Mouse (Mus musculus) right cerebral cortex, adult 2 months (tissue): Measurements from ENCODE around the gene Chrna1.

ENCODE experiments used
- DNase-seq, 2 experiments: peaks; one replicate each; pipeline ENCODE4 v3.0.0; 2021 to 2022; ENCODE audit warnings: low spot score in 2 of 2

Gene Chrna1

DNA sequence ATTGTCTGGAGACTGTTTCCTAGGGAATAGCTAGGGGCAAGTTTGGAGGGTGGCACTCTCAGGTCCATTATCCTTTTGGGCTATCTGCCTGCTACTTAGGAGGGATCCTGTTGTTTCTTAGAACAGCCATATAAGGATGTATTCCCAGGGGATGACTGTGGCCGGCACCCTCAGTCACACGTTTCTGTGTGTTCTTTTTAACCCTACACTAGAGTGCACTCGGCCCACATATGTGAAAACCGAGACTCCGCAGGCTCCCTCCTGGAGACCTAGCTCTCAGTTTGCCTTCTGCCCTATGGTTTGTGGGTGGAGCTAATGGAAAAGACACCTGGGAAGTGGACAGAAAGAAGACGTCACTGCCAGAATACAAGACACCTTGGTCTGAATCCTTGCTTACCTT lies 11.1 kb upstream of the Chrna1 start:
- DNase-seq = peak in 1 of 2 experiments; percentile 45

DNA sequence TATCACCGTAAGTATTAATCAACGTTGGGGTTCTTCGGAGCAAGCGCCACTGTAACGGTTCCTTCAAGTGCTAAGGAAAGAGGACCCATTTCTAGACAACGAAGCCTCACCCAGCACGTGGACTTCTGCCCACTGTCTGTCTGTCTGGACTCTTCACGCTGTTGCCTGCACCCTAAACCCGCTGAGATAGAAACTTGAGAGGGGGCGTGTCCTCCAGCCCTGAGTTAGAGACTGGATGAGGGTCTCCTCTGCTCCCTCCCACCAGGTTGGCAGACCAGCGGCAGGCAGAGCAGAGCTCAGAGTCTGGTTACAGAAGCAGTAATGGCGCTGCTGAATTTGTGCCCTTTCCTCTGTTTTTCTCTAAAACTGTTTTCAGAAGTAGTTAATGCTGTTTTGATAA lies 10.0 kb upstream of the Chrna1 start:
- no peak for DNase-seq

DNA sequence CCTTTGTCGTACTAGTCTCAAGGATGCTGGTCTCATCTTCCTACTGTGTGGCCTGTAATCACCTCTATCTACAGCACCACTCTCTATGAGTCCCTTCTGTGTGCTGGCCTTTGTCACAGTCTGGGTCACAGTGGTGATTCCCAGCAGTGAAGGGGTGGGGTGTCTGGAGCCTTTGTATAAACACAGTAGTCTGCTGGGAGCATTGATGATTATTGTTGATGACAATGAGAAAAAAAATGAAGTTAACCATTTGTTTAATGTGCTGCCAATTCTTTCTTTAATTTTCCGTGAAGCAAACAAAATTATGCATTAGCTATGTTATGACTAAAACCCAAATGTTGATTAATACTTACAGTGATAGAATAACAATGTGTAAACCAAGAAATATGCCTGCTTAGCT lies 8.8 kb upstream of the Chrna1 start:
- DNase-seq = no peak

DNA sequence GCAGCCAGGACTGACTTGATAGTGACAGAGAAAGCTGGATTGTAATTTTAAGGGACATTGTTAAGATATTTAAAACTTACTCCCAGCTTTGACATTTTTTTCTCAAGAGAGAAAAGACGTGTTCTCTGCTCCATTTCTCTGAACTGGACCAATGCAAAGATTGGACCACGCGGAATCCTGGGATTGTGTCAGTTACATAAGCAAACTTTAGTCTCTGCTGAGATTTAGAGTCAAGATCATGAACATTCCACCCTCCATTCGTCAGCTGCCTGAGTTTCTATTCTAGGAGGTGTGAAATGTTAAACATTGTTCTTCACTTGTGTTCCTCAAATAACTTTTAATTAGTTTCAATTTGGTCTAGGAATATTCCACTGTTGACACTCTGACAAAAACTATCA lies 7.0 kb upstream of the Chrna1 start:
- DNase-seq = peak in 1 of 2 experiments; percentile 54

DNA sequence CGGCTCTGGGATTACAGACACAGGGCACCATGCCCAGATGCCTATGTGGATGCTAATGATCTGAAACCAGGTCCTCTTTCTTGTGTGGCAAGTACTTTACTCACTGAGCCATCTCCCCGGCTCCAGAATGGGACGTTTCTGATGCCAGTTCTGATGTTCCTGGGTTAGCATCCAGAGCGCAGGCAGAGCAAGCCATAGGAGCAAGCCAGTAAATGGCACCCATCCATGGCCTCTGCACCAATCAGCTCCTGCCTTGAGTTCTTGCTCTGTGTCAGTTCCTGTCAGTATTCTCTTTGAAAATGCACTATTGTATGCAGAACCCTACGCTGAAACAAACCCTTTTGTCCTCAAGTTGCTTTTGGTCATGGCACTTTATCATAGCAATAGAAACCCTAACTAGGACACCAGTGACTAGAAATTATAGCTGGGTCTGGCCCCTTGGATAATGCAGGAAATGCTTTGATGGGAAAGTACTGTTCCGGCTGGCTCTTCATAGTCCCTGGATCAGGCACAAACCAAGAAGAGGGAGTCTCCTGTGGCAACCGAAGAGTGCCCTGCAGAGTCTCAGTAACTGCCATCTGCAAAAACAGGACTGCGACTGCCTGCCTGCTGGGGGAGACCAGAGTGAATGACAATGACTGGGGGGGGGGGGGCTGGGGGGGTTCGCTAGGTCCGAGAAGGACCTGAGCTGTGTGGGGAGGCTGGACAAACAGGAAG lies 6.4 kb upstream of the Chrna1 start:
- no peak for DNase-seq

DNA sequence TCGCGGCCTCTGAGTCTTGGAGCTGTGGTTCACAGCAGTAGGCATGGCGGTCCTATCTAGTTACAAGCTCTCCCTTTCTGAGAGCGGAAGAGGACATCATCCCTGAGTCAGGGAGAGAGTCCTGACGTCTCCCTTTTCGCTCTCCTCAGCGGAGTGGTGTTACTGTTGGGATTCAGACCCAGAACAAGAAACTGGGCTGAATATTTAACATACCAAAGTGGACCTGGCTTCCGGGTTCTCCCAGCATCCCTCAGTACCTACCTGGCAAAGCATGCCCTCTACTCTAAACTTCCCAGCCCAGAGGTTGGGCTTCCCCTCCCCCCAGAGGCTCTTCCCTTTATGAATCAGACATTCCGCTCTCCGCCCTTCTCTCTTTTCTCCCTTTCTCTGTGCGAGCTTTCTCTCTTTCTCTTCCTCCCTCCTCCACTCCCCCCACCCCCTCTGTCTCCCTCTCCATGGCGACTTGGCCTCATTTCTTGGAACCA lies 5.3 kb upstream of the Chrna1 start:
- peak in 1 of 2 experiments; percentile 48 for DNase-seq

DNA sequence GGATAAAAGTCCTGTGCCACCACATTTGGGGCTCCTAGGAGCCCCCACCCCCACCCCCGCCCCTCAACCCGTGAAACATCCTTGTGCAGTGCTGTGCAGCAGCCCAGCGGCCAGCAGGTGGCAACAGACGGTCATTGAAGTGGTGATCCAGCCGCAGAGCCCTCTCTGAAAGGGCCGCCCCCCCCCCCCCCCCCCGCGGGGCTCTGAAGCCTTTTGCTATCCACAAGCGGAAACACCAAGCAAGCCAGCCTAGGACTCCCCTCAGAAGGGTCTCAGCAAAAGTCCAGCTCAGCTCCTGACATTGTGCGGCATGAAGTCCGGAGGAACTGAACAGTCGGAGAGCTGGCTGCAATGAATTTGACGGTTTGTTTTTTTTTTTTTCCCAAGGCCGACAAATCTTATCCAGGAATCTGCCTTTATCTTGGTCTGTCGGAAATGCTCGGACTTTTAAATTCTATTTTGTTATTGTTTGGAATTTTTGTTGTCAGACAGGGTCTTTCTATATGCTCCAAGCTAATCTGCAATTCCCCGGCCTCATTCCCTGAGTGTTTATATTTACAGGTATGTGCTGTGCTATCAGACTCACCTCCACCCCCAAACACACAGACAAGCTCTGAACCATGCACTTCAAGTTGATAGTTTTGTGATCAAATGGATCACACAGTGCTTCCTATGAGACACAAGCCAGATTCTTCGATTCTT lies 4.7 kb upstream of the Chrna1 start:
- DNase-seq = peak; percentile 86 to 90

DNA sequence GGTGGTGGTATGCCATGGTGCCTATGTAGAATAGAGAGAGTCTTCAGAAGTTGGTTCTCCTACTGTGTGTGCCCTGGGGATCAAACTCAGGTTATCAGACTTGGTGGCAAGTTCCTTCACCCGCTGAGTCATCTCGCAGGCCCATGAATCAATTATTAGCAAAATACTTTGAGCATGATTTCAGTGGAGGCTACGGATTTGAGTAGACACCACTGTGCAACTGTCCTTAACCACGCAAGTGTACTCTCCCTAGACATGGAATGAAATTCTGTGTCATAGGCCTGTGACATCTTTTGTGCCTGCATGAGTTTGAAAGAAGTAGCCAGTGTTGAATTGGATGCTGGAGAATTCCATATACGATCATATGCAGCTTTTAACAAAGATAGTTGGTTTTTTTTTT lies 582 bp upstream of the Chrna1 start:
- no peak for DNase-seq

DNA sequence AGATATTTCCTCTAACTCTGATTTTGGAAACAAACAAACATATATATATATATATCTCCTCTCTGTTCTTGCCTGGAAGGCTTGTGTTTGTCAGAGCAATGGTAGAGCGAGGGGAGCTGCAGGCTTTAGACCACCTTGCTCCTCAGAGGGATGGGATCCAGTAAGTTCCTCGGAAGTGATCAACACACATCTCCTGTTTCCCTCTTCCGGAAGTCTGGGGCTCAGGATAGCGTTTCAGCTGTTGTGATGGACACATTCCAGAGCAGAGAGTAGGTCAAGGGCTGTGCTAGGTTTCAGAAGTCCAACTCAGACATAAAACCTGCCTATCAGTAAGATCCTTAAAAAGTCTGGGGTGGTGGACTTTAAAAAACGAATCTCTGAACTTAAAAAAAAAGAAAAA lies 970 bp downstream of the Chrna1 start:
- DNase-seq = no peak

DNA sequence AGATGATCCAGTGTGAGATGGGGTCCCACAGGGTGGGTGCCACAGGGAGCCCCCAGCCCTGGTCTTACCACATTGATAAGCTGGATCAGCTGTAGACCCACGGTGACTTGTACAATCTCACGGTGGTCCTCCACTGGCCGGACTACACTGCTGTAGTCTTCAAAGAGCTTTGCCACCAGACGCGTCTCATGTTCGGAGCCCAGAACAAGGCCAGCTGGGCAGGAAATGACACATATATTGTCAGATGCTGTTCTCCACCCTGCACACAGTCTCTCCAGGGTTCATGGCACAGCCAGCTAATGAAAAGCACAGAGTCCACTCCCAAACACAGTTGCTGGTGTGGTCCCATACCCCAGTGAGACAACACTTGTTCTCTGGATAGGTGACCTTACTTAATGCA lies 5.7 kb downstream of the Chrna1 start:
- no peak for DNase-seq

DNA sequence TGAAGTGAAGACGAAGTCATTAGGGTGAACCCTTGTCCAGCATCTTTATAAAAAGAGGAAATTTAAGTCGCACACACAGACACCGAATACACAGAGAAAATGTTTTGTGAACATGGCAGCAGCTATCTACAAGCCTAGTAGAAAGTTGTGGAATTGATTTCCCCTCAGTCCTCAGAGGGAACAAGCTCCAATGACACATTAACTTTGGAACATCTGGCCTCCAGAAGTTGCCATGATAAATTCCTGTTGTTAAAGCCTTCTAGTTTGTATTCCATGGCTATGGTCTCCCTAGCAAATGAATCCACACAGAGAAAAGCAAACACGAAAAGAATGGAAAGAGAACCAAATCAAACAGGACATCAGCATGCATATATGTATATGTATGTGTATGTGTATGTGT lies 6.6 kb downstream of the Chrna1 start:
- no peak for DNase-seq

DNA sequence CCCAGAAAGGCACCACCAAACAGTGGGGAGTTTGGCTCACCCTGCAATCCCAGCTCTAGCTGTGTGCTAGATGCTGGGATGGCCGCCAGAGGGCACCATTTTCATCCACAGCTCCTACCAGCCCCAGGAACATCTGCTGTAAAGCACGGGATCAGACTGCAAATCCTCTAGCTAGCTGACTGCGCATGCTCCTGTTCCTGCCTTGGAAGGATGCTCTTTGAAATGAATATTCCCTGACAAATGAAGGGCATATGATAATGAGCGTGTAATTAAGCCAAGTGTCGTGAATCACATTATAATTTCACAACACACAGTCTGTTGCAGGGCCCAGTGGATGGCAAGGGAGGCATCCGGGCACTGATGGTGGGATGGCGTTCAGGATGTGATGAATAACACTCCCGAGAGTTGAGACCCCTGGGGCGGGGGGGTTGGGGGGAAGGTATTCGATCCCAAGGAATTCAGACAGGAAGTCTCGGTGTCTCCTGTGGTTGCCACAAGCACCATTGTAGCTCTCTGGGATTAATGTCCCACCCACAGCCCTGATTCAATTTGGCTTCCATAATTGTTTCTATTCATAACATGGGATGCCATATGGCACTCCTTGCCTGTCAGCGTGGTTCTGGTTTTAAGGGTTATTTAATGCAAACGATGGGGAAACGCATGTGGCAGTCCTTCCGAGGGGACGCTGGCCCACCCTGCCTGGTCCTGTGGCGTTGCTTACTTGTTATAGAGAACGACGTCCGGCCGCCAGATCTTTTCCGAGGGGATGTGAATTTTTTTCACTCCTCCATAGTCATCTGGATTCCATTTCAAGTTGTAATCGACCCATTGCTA lies 7.4 kb downstream of the Chrna1 start:
- peak; percentile 89 to 90 for DNase-seq

DNA sequence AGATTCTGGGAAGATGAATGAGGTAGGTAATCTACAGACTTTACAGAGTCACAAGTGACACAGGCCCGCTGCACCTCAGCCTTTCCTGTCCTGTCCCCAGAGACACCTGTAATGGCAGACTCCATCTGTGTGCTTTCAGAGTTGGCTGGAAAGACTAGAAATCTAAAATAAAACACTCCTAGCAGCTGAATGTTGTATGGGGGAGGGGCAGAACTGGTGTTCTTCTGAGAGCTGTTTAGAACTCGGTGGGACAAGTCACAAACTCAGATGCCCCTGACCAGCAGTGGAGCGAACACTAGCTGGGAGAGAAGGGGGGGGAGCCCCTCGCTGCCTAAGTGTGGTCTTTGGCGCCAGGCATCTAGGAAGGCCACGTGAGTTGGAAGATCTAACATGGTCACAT lies 8.2 kb downstream of the Chrna1 start:
- no peak for DNase-seq

DNA sequence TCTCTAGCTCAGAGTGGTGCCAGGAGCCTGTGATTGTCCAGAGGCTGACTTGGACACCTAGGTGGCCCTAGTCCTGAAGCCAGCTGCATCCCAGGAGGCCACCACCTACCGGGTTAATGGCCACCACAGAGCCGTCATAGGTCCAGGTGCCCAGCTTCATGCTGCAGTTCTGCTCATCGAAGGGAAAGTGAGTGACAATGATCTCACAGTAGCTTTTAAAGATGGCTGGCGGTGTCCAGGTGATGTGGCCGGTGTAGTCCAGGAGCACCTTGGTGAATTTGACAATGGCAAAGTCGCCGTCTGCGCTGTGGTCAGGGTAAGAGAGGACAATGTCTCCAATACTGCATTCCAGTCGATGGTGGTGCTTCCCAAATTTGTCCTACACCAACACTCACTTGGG lies 8.8 kb downstream of the Chrna1 start:
- DNase-seq = no peak

DNA sequence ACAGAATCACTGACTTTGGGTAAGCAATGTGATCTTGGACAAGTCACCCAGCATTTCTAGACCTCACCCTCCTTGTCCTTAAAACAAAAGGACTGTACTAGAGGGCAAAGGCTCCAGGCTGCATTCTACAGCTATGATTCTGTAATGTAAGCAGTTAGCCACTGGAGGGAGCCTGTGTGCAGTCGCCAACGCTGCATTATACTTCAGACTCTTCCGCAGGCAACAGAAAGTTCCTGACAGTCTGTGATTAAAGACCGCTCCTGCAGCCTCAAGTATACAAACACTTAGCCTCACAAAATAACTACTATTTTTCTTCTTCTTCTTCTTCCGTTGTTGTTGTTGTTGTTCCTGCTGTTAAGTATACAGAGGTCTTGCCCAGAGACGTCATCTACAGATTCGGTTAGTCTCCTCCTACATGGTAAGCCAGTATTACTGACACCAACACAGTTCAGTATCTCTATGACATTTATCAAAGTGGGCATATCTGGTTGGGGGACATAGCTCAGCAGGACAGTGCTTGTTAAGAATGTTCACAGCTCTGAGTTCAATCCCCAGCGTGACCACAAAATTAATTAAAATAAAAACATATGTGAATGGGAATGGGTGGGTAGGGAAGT lies 13.0 kb downstream of the Chrna1 start:
- DNase-seq = peak; percentile 74 to 79

DNA sequence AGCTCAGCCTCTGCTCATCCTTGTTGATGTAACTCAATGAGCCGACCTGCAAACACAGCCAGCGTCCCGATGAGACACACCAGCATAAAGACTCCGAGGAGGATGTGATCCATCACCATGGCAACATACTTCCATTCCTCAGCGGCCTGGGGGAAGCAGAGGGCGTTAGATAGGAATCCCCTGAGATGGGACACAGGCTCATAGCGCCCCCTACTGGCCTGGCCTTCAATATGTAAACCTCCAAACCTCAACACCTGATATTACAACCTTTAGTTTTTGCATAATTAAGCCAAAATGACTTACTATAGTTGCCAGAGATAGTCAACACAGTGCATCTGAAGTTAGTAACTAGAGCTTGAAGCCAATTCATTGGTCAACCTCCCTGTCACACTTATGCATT lies 14.0 kb downstream of the Chrna1 start:
- DNase-seq = no peak

DNA sequence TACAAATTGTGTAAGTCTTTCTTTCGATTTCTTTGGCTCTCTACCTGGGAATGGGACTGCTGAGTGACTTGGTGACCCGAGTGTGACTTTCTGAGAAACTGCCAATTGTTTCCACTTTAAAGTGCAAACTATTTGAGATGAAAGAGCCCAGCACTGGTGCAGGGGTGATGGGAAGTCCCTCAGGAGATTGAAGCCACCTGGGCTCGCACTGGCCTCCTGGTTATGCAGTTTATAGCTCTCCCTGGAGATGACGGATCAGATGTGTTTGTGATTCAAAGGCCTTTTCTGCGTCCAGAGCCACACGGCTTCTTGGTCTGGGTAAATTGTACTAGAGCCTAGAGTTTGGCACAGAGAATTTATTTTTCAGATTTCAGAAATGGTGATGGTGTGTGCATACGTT lies 16.4 kb downstream of the Chrna1 start:
- DNase-seq = no peak

DNA sequence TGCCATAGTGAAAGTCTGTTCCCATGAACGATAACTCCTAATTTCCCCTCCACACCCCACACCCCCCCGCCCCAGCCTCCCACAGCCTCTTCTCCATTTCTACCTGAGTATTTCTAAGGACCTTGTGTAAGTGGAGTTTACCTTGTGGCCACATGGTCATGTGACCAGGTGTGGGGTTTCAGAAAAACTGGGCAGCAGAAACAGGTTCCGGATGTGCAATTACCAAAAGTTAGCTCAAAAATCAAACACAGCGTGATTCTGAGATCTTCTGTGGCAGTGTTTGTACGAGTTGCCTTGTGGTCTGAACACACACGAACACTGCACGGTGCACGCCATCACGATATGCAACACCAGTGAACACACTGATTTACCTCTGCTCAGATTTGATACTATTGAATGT lies 17.5 kb downstream of the Chrna1 start:
- DNase-seq = no peak

DNA sequence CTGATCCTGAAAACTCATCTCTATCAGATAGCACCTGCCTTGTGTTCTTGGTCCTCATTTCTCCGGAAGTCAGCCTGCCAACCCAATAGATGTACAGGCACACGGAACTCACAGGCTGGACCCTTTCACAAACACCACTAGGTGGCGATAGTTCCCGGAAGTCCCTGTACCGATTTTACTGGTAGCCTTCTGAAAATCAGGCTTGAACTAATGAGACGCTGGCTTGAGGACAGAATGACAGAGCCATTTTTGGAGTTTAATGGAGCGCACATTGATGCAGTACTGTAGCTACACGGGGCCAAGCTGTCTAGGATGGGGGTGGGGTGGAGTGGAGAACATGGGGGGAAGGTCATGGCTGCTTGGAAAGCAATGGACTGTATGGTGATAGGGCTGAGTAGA lies 18.5 kb downstream of the Chrna1 start:
- peak in 1 of 2 experiments; percentile 43 for DNase-seq

DNA sequence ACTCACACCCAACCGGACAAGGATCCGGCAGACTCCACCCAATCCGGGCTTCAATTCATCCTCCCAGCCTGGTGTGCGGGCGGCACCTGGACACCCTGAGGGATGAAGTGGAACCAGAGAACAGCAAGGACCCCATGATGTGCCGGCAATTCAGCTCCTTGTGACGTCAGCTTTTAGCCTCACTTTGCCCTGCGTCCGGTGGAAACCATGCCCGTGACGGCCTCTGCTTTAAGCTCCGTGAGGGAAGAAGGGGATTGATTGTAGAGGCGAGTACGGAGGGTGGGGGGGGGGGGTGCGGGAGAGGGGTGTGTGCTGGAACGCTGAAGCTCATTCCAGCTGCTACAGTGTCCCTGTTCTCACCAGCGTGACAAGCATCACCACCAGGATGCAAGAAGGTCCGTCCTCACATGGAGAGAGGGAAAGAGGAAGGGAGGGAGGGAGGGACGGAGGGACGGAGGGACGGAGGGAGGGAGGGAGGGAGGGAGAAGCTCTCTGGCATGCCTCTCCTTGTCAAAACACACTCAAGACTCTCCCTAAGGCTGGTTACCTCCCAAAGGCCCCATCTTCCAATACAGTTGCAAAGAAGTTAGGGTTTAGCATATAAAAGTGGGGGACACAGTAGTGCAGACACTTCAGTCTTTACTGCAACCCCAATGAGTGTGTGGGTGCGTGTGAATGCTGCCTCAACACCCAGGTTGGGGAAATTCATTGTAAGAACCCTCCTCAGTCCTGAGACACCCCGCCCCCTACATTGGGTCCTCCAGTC lies 19.1 kb downstream of the Chrna1 start:
- DNase-seq = no peak

DNA sequence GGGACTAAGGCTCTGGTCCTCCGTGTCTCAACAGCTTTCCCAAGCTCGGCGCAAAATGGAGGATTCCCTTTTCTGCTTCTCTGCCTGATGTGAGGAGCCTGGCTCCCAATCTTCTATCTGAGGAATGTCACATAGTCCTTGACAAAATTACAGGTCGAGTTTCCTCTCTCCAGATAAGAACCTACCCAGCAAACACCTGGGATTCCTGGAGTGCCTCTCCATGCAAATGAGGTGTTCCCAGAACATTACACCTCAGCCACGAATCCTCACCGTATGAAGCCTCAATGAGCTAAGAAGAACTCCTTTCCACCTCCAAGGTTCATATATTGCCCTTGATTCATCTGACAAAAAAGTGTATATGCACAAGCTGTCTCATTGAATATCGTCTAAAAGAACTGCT lies 19.7 kb downstream of the Chrna1 start:
- no peak for DNase-seq
